Mouse (Mus musculus): ENCODE data around the gene Xrcc4. TPM values are rescaled to one million over a fixed set of nuclear protein-coding genes. Genes with fewer than 3 reads are reported as not detected.

Xrcc4 gene
- polyA plus RNA-seq, 2 experiments = 6.2 to 10.3 TPM

GRCm38 (mm10) chr13:89850746-89851145, 238.7 kb downstream of the Xrcc4 start:
- DNase-seq (ENCODE audit: low spot score) = no peak
- H3K27me3 ChIP-seq (ENCODE audit: control insufficient read depth, insufficient read depth, low read length) = no peaks in the 10 kb centered on the region
- no peak overlapping the region for H3K27ac ChIP-seq (replicated peaks; ENCODE audit: low read depth, low read length)
- no peak for TF ChIP-seq POLR2A (IDR thresholded peaks at IDR 0.05; ENCODE audit: borderline replicate concordance, extremely low read depth, insufficient read depth, insufficient read length)
- H3K4me3 ChIP-seq (replicated peaks; ENCODE audit: low read length) = no peak overlapping the region
- no peak overlapping the region for H3K4me2 ChIP-seq (replicated peaks; ENCODE audit: low read depth, low read length, severe bottlenecking)
- H3K4me1 ChIP-seq (ENCODE audit: control insufficient read depth, insufficient read depth, low read length) = no peaks in the 10 kb centered on the region
- no peak overlapping the region for H3K9ac ChIP-seq (ENCODE audit: low read depth, low read length, severe bottlenecking)
- H3K9me3 ChIP-seq (ENCODE audit: control insufficient read depth, low read length) = no peaks in the 10 kb centered on the region
- no peaks in the 10 kb centered on the region for H3K36me3 ChIP-seq (ENCODE audit: control insufficient read depth, insufficient read depth, low read length)
- ATAC-seq (ENCODE audit: low FRiP score, low read depth) = no peak
- WGBS = 85% methylated on average over 2 of the region's 2 CpGs

GRCm38 (mm10) chr13:89849955-89850354, 239.5 kb downstream of the Xrcc4 start:
- Histone ChIP-seq H3K4me3 (replicated peaks; ENCODE audit: low read length) (no peak overlapping the region), H3K36me3 (ENCODE audit: control insufficient read depth, insufficient read depth, low read length) (no peaks in the 10 kb centered on the region), H3K4me2 (replicated peaks; ENCODE audit: low read depth, low read length, severe bottlenecking) (no peak overlapping the region), H3K4me1 (ENCODE audit: control insufficient read depth, insufficient read depth, low read length) (no peaks in the 10 kb centered on the region), H3K9ac (ENCODE audit: low read depth, low read length, severe bottlenecking) (no peak overlapping the region), H3K27me3 (ENCODE audit: control insufficient read depth, insufficient read depth, low read length) (no peaks in the 10 kb centered on the region), H3K27ac (replicated peaks; ENCODE audit: low read depth, low read length) (no peak overlapping the region), H3K9me3 (ENCODE audit: control insufficient read depth, low read length) (no peaks in the 10 kb centered on the region)
- no peak for ATAC-seq (ENCODE audit: low FRiP score, low read depth)
- no peak for DNase-seq (ENCODE audit: low spot score)
- no peak for TF ChIP-seq POLR2A (IDR thresholded peaks at IDR 0.05; ENCODE audit: borderline replicate concordance, extremely low read depth, insufficient read depth, insufficient read length)
- 88% methylated on average over 1 of the region's 1 CpGs for WGBS

- no peaks in the 10 kb centered on the region for H3K27me3 ChIP-seq (ENCODE audit: control insufficient read depth, insufficient read depth, low read length)
- no peak for ATAC-seq (ENCODE audit: low FRiP score, low read depth)
- H3K4me3 ChIP-seq (replicated peaks; ENCODE audit: low read length) = no peak overlapping the region
- H3K4me1 ChIP-seq (ENCODE audit: control insufficient read depth, insufficient read depth, low read length) = no peaks in the 10 kb centered on the region
- DNase-seq (ENCODE audit: low spot score) = no peak
- H3K4me2 ChIP-seq (replicated peaks; ENCODE audit: low read depth, low read length, severe bottlenecking) = no peak overlapping the region
- 70% methylated on average over 3 of the region's 3 CpGs for WGBS
- no peak for TF ChIP-seq POLR2A (IDR thresholded peaks at IDR 0.05; ENCODE audit: borderline replicate concordance, extremely low read depth, insufficient read depth, insufficient read length)
- H3K36me3 ChIP-seq (ENCODE audit: control insufficient read depth, insufficient read depth, low read length) = no peaks in the 10 kb centered on the region
- H3K27ac ChIP-seq (replicated peaks; ENCODE audit: low read depth, low read length) = no peak overlapping the region
- H3K9ac ChIP-seq (ENCODE audit: low read depth, low read length, severe bottlenecking) = no peak overlapping the region
- no peaks in the 10 kb centered on the region for H3K9me3 ChIP-seq (ENCODE audit: control insufficient read depth, low read length)
Observed at GRCm38 (mm10) chr13:89838635-89839034, 250.8 kb downstream of the Xrcc4 start.

GRCm38 (mm10) chr13:89834485-89834884, 254.9 kb downstream of the Xrcc4 start:
- peaks cover 11% of the 10 kb centered on the region; the same call in 1 of the 2 replicates for H3K4me1 ChIP-seq (ENCODE audit: control insufficient read depth, insufficient read depth, low read length)
- no peaks in the 10 kb centered on the region for H3K9me3 ChIP-seq (ENCODE audit: control insufficient read depth, low read length)
- 79% methylated on average over 3 of the region's 3 CpGs for WGBS
- H3K36me3 ChIP-seq (ENCODE audit: control insufficient read depth, insufficient read depth, low read length) = no peaks in the 10 kb centered on the region
- TF ChIP-seq POLR2A (IDR thresholded peaks at IDR 0.05; ENCODE audit: borderline replicate concordance, extremely low read depth, insufficient read depth, insufficient read length) = no peak
- H3K4me2 ChIP-seq (replicated peaks; ENCODE audit: low read depth, low read length, severe bottlenecking) = no peak overlapping the region
- no peak overlapping the region for H3K9ac ChIP-seq (ENCODE audit: low read depth, low read length, severe bottlenecking)
- no peak for ATAC-seq (ENCODE audit: low FRiP score, low read depth)
- H3K4me3 ChIP-seq (replicated peaks; ENCODE audit: low read length) = no peak overlapping the region
- no peaks in the 10 kb centered on the region for H3K27me3 ChIP-seq (ENCODE audit: control insufficient read depth, insufficient read depth, low read length)
- no peak overlapping the region for H3K27ac ChIP-seq (replicated peaks; ENCODE audit: low read depth, low read length)
- DNase-seq (ENCODE audit: low spot score) = no peak

- no peak for TF ChIP-seq POLR2A (IDR thresholded peaks at IDR 0.05; ENCODE audit: borderline replicate concordance, extremely low read depth, insufficient read depth, insufficient read length)
- no peaks in the 10 kb centered on the region for H3K27me3 ChIP-seq (ENCODE audit: control insufficient read depth, insufficient read depth, low read length)
- no peak overlapping the region for H3K4me3 ChIP-seq (replicated peaks; ENCODE audit: low read length)
- no peak overlapping the region for H3K4me2 ChIP-seq (replicated peaks; ENCODE audit: low read depth, low read length, severe bottlenecking)
- peak; percentile 44; the same call in 1 of the 2 replicates for ATAC-seq (ENCODE audit: low FRiP score, low read depth)
- H3K36me3 ChIP-seq (ENCODE audit: control insufficient read depth, insufficient read depth, low read length) = no peaks in the 10 kb centered on the region
- no peak overlapping the region for H3K9ac ChIP-seq (ENCODE audit: low read depth, low read length, severe bottlenecking)
- H3K9me3 ChIP-seq (ENCODE audit: control insufficient read depth, low read length) = no peaks in the 10 kb centered on the region
- WGBS = 20% methylated on average over 2 of the region's 2 CpGs
- DNase-seq (ENCODE audit: low spot score) = no peak
- peaks cover 11% of the 10 kb centered on the region; the same call in 1 of the 2 replicates for H3K4me1 ChIP-seq (ENCODE audit: control insufficient read depth, insufficient read depth, low read length)
- peak overlapping the region; percentile 71 for H3K27ac ChIP-seq (replicated peaks; ENCODE audit: low read depth, low read length)
Observed at GRCm38 (mm10) chr13:89833053-89833670, 256.2 kb downstream of the Xrcc4 start.
